Mouse (Mus musculus) limb, embryonic 13.5 days (tissue): ENCODE results near the gene Mlst8. TPM values are rescaled to one million over a fixed set of nuclear protein-coding genes. Genes with fewer than 3 reads are reported as not detected.
"Not testable (repeated sequence)": the region's sequence is repeated elsewhere in the genome, so short reads cannot be mapped to it uniquely, and the experiment has no call there.

Source experiments
- ATAC-seq: fragments of 200-750 bp; cut with Nextera tagmentation; 2 replicates; pipeline ENCODE4 v1.8.0; 2017; ENCODE audit warnings: low read depth, moderate number of reproducible peaks, moderate TSS enrichment; ENCODE audit not compliant: low FRiP score
- H3K27ac ChIP-seq: fragments of 300-500 bp; sonication (generic); 2 replicates; pipeline ENCODE4 v1.5.1; 2015; ENCODE audit warnings: inconsistent platforms, mild to moderate bottlenecking, moderate library complexity
- H3K27me3 ChIP-seq: fragments of 300-500 bp; sonication (generic); 2 replicates; pipeline ENCODE4 v1.6.1; 2015; ENCODE audit warnings: mild to moderate bottlenecking, inconsistent platforms
- H3K36me3 ChIP-seq: fragments of 300-500 bp; sonication (generic); 2 replicates; pipeline ENCODE4 v1.6.1; 2015; ENCODE audit warnings: inconsistent platforms, mild to moderate bottlenecking, moderate library complexity
- H3K4me1 ChIP-seq: fragments of 300-500 bp; sonication (generic); 2 replicates; pipeline ENCODE4 v1.6.1; 2015; ENCODE audit warnings: inconsistent platforms
- H3K4me2 ChIP-seq: fragments of 300-500 bp; sonication (generic); replicated peaks from 2 replicates; pipeline ENCODE4 v1.6.1; 2015; ENCODE audit warnings: inconsistent platforms, mild to moderate bottlenecking, moderate library complexity
- H3K4me3 ChIP-seq: fragments of 300-500 bp; sonication (generic); 2 replicates; pipeline ENCODE4 v1.5.1; 2015; ENCODE audit warnings: moderate library complexity, mild to moderate bottlenecking, inconsistent platforms
- H3K9ac ChIP-seq: fragments of 300-500 bp; sonication (generic); 2 replicates; pipeline ENCODE4 v1.6.1; 2015; ENCODE audit warnings: mild to moderate bottlenecking, inconsistent platforms
- H3K9me3 ChIP-seq: fragments of 300-500 bp; sonication (generic); 2 replicates; pipeline ENCODE4 v1.6.1; 2016; ENCODE audit warnings: inconsistent platforms
- WGBS: fragments of 180-500 bp; shearing (Covaris S2); methylation state at CpG from one replicate; pipeline ENCODE4 v1.1.7; 2015; 5-methylcytosine and 5-hydroxymethylcytosine counted together
- polyA plus RNA-seq: library from polyadenylated mRNA; unstranded; fragments of >200 nt; fragmentation: Nextera tagmentation; extraction: Ambion mirVana; gene quantifications from 2 replicates; pipeline ENCODE4 v1.2.1, GENCODE M21; 2015

Gene Mlst8
- polyA plus RNA-seq, 1 experiment from 2014 or later, result 35.6 TPM

DNA sequence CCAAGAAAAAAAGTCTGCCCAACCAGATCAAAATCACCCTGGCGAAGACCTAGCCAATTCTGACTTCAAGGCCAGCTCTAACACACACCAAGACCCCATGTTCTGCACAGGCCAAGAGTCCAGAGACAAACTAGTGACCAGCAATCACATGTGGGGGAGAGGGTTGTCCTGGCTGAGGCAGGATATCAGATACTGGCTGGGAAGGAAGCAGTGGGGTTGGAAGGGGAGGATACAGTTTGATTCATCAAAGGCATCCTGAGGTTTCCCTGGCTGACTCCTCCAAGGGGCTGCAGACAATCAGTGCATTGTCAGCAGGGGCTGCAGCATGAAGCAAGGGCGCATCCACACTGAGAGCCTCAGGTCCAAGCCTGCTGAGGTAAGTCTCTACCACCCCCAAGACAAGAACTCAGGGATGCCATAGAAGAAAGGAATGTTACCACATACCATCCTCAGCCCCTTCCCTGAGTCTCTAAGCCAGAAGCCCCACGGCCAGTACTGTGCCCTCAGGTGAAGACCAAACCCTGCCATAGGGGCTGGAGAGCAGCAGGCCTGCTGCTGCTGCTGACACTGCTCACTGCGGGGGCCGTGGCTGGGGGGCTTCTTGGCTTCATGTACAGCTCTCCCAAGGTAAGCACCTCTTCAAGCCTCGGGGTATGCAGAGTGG is 5.1 kb downstream of the Mlst8 start, which contains the start of gene Bricd5:
TSS of gene Bricd5 (plus strand) at position 273 of the 664 bp plus-strand sequence.
- H3K9me3 ChIP-seq, result no peaks in the 10 kb centered on the region
- no peaks in the 10 kb centered on the region for H3K27me3 ChIP-seq
- peaks cover 46% of the 10 kb centered on the region for H3K4me1 ChIP-seq
- WGBS, result 80% methylated on average over 6 of the region's 6 CpGs
- H3K4me2 ChIP-seq, result peak within 1 kb of the TSS; percentile 100
- peak within 1 kb of the TSS; percentile 65; the same call in 1 of the 2 replicates for H3K27ac ChIP-seq
- peaks cover 56% of the 10 kb centered on the region for H3K36me3 ChIP-seq
- H3K9ac ChIP-seq, result peak within 1 kb of the TSS; percentile 3; the same call in 1 of the 2 replicates
- no peak for ATAC-seq
- no peak within 1 kb of the TSS for H3K4me3 ChIP-seq

DNA sequence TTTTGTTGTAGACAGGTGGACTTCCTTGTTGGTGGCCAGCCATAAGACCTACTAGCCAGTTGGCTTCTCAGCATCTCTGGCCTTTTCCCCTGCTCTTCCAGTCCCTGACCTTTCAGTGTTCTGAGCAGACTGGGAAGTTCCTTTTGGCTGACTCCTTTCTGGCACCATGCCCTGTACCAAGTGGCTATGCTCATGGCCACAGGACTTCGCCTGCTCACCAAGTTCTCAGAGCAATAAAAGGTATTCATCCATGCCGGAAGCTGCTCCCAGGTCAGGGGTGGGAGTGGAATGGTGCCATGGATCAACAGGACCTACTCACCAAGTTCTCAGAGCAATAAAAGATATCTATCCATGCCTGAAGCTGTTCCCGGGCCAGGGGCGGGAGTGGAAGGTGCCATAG is 6.4 kb downstream of the Mlst8 start:
- Histone ChIP-seq H3K4me1 (peaks cover 37% of the 10 kb centered on the region), H3K4me3 (no peak overlapping the region), H3K4me2 (peak overlapping the region; percentile 100), H3K36me3 (peaks cover 53% of the 10 kb centered on the region), H3K27ac (no peak overlapping the region), H3K9ac (peak overlapping the region; percentile 92; the same call in 1 of the 2 replicates), H3K9me3 (no peaks in the 10 kb centered on the region), H3K27me3 (no peaks in the 10 kb centered on the region)
- ATAC-seq, result no peak
- 72% methylated on average over 4 of the region's 4 CpGs for WGBS

DNA sequence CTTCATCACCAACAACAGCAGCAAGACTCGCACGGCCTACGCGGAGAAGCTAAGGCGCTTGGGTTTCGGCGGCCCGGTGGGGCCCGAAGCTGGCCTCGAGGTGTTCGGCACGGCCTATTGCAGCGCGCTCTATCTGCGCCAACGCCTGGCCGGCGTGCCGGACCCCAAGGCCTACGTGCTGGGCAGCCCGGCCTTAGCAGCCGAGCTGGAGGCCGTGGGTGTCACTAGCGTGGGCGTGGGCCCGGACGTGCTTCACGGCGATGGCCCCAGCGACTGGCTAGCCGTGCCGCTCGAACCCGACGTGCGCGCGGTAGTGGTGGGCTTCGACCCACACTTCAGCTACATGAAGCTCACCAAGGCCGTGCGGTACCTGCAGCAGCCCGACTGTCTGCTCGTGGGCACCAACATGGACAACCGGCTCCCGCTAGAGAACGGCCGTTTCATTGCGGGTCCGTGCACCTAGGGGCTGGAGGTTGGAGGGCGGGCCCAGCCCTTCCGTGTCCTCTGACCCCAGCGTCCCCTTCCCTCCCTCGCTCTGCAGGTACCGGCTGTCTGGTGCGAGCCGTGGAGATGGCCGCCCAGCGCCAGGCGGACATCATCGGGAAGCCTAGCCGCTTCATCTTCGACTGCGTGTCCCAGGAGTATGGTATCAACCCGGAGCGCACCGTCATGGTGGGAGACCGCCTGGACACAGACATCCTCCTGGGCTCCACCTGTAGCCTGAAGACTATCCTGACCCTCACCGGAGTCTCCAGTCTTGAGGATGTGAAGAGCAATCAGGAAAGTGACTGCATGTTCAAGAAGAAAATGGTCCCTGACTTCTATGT is 8.0 kb downstream of the Mlst8 start:
- H3K27me3 ChIP-seq, result no peaks in the 10 kb centered on the region
- peak overlapping the region; percentile 69 for H3K27ac ChIP-seq
- no peak for ATAC-seq
- peak overlapping the region; percentile 92 for H3K9ac ChIP-seq
- peaks cover 37% of the 10 kb centered on the region for H3K36me3 ChIP-seq
- H3K4me2 ChIP-seq, result peak overlapping the region; percentile 100
- under 1% methylated on average over 65 of the region's 68 CpGs for WGBS
- H3K9me3 ChIP-seq, result no peaks in the 10 kb centered on the region
- H3K4me3 ChIP-seq, result peak overlapping the region; percentile 85
- peaks cover 33% of the 10 kb centered on the region for H3K4me1 ChIP-seq

DNA sequence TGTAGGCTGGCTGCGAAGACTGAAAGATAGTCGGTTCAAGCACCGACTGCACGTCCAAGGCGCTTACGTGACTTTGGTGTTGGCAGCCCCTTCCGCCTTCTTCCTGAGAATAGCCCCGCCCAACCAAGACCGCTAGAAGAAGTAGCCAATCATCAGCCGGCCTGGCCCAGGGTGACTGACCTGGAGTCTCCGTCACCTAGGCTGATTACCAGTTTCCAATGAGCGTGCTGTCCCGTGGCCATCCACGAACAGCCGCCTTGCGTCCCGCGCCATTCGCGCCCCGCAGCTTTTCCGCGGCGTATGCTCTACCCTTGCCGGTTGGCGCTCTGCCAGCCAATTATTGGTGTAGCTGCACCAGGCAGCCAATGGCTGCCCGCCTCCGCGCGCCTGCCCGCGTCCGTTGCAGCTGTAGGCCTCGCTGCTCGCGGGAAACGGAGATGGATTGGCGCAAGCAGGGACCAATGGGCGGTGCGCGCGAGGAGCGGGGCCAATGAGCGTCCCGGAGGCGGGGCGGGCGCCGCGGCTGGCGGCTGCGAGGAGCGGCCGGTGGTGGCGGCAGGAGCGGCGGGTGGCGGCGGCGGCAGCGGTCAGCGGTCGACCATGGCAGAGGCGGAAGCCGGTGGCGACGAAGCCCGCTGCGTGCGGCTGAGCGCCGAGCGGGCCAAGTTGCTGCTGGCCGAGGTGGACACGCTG is 8.8 kb downstream of the Mlst8 start, which contains the start of the genes E4f1 and Pgp:
TSS of gene E4f1 (minus strand) at position 404 of the 693 bp plus-strand sequence.
TSS of gene Pgp (plus strand) at position 483 of the 693 bp plus-strand sequence.
- peak within 1 kb of the TSS; percentile 85 for H3K4me3 ChIP-seq
- peak within 1 kb of the TSS; percentile 100 for H3K4me2 ChIP-seq
- peak within 1 kb of the TSS; percentile 92 for H3K9ac ChIP-seq
- peak within 1 kb of the TSS; percentile 78 for H3K27ac ChIP-seq
- peaks cover 28% of the 10 kb centered on the region for H3K36me3 ChIP-seq
- WGBS, result under 1% methylated on average over 71 of the region's 75 CpGs
- H3K27me3 ChIP-seq, result no peaks in the 10 kb centered on the region
- H3K9me3 ChIP-seq, result no peaks in the 10 kb centered on the region
- peak; percentile 98 for ATAC-seq
- peaks cover 33% of the 10 kb centered on the region for H3K4me1 ChIP-seq

DNA sequence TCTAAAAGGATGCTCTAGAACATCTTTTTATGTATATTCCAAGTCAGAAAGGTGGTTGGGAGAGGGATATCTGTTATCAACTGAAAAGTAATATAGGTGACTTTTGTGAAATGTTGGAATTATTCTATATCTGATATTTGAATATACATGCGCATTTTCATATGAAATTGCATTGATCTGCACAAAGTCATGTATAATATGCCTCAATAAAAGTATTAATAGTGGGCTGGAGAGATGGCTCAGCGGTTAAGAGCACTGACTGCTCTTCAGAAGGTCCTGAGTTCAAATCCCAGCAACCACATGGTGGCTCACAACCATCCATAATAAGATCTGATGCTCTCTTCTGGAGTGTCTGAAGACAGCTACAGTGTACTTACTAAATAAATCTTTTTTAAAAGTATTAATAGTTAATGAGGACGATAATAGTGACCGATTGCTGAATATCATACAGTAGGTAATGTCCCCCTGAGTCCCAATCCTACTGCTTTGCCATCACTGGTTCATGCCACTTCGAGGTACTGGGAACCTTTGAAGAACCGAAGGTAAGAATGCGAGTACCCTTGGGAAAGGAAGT is 9.5 kb downstream of the Mlst8 start:
- H3K27ac ChIP-seq, result peak overlapping the region; percentile 78
- whole genome bisulfite sequencing, result 19% methylated on average over 7 of the region's 7 CpGs
- ATAC-seq, result no peak
- no peaks in the 10 kb centered on the region for H3K27me3 ChIP-seq
- no peaks in the 10 kb centered on the region for H3K9me3 ChIP-seq
- peaks cover 22% of the 10 kb centered on the region for H3K36me3 ChIP-seq
- H3K4me1 ChIP-seq, result peaks cover 33% of the 10 kb centered on the region
- H3K4me3 ChIP-seq, result peak overlapping the region; percentile 85
- peak overlapping the region; percentile 100 for H3K4me2 ChIP-seq
- H3K9ac ChIP-seq, result peak overlapping the region; percentile 67

DNA sequence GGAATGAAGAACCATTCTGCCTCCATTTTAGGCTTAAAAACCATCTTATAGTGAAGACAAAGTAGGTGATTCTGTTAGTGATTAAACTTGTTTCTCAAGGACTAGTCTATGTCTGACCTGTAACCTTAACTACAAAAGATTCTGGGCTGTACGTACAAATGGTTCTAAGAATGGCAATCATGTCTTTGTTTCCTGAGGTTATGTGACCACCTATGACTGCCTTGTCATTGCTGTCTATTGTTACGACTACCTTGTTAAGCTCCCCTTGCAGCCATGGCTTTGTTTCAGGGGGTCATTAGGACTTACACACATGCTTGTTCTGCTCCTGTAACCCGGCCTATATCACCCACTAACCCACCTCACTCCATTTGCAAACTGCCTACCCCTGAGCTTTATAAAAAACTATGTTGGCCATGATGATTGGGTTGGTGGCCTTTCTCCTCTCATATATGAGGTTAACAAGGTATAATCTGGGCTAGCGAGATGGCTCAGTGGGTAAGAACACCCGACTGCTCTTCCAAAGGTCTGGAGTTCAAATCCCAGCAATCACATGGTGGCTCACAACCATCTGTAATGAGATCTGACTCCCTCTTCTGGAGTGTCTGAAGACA is 10.1 kb downstream of the Mlst8 start:
- Histone ChIP-seq H3K4me2 (no peak overlapping the region), H3K4me1 (peaks cover 27% of the 10 kb centered on the region), H3K36me3 (peaks cover 15% of the 10 kb centered on the region), H3K9ac (no peak overlapping the region), H3K9me3 (no peaks in the 10 kb centered on the region), H3K27me3 (no peaks in the 10 kb centered on the region), H3K4me3 (no peak overlapping the region), H3K27ac (no peak overlapping the region)
- no peak for ATAC-seq
- WGBS, result 90% methylated on average over 5 of the region's 5 CpGs

DNA sequence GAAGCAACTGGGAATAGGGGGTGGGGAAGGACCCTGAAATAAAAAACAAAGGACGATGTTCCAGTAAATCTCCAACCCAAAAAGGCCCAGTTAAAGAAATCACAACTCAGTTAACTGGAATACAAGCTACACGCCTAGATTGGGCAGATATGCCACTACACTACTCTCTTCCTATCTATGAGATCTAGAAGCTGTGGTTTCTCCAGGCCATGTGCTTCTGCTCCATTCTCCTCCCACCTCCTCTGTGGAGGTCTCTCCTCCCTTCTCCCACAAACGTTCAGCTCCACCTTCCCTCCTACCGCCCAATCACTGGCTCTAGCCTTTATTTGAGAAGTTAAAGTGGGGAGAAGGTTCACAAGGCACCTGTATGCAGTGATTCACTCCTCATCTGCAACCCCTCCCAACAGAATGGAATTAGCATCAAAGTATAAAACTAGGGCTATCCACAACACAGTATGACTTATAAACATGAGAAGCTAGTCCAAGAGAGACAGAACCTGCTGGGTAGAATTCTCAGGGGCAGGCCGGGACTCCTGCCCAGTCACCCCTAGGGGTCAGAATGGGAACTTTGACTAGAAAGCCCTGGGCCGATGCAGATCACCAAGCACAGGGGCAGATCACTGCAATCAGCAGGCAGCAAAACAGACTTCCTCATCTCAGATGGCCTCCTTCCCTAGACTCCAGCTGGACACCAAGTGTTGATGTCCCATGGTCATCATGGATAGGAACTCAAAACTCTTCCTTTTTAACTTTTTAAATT is 15.3 kb downstream of the Mlst8 start:
- no peak overlapping the region for H3K4me3 ChIP-seq
- ATAC-seq, result no peak
- H3K4me2 ChIP-seq, result no peak overlapping the region
- H3K27me3 ChIP-seq, result no peaks in the 10 kb centered on the region
- WGBS, result 62% methylated on average over 6 of the region's 6 CpGs
- no peak overlapping the region for H3K9ac ChIP-seq
- H3K9me3 ChIP-seq, result no peaks in the 10 kb centered on the region
- H3K27ac ChIP-seq, result no peak overlapping the region
- no peaks in the 10 kb centered on the region for H3K4me1 ChIP-seq
- H3K36me3 ChIP-seq, result no peaks in the 10 kb centered on the region

DNA sequence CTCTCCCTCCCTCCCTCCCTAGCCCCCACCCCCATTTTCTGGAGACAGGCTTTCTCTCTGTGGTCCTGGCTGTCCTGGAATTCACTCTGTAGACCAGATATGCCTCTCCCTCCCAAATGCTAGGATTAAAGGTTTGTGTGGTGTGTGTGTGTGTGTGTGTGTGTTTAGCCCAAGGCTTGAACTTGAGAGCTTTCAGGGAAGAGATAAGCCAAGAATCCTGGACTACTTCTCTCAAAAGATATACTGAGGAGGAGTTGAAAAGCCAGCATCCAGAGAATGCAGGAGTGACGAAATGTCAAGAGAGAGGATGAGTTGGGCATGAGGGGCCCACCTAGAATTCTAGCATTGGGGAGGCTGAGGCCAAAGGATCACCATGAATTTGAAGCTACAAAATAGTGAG is 15.9 kb downstream of the Mlst8 start:
- no peak for ATAC-seq
- Histone ChIP-seq H3K27me3 (no peaks in the 10 kb centered on the region), H3K4me1 (no peaks in the 10 kb centered on the region)

DNA sequence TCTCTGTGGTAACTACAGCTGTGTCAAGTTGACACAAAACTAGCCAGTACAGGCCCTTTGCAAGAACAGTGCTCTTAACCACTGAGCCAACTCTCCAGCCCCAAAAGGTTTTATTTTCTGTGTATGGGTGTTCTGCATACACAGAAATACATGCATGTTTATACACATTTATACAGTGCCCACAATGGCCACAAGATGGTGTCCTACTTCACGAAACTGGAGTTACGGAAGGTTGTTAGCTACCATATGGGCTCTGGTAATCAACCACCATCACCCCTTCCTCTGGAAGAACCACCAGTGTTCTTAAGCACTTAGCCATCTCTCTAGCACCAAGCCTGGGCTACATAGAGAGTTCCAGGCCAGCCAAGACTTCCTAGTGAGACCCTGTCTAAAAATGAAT is 17.3 kb downstream of the Mlst8 start:
- H3K4me1 ChIP-seq, result no peaks in the 10 kb centered on the region
- no peaks in the 10 kb centered on the region for H3K9me3 ChIP-seq
- WGBS, result 51% methylated on average over 2 of the region's 2 CpGs

More for the DNA sequence above, 15.9 kb downstream of the Mlst8 start:
- WGBS, result 85% methylated on average over 1 of the region's 1 CpGs
- Histone ChIP-seq H3K9ac (no peak overlapping the region), H3K27ac (no peak overlapping the region), H3K4me2 (no peak overlapping the region), H3K9me3 (no peaks in the 10 kb centered on the region), H3K4me3 (no peak overlapping the region), H3K36me3 (no peaks in the 10 kb centered on the region)

DNA sequence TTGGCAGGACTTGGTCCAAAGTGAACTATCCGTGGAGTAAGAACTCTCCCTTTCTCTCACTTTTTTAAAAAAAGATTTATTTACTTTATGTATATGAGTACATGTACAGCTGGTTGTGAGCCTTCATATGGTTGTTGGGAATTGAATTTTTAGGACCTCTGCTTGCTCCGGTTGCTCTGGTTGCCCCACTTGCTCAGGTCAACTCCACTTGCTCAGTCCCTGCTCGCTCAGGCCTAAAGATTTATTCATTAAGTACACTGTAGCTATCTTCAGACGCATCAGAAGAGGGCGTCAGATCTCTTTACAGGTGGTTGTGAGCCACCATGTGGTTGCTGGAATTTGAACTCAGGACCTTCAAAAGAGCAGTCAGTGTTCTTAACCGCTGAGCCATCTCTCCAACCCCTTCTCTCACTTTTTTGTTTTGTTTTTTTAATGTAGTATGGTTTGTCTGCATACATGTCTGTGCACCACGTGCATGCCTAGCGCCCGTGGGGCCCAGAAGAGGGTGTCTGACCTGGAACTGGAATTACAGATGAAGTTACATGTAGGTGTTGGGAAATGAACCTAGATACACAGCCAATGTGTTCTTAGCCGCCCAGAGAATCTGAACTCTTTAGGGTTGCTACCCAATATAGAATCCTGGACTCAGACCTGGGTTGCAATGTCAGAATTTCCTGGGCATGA is 23.2 kb downstream of the Mlst8 start:
- not testable (repeated sequence) for H3K27me3 ChIP-seq, H3K9ac ChIP-seq, H3K9me3 ChIP-seq, ATAC-seq
- Histone ChIP-seq H3K4me2 (peak overlapping the region; percentile 78), H3K4me1 (peaks cover 17% of the 10 kb centered on the region), H3K4me3 (peak overlapping the region; percentile 85), H3K27ac (peak overlapping the region; percentile 6; the same call in 1 of the 2 replicates), H3K36me3 (peaks cover 15% of the 10 kb centered on the region)
- WGBS, result 53% methylated on average over 10 of the region's 10 CpGs

More for the DNA sequence above, 17.3 kb downstream of the Mlst8 start:
- H3K27ac ChIP-seq, result no peak overlapping the region
- H3K4me2 ChIP-seq, result no peak overlapping the region
- H3K27me3 ChIP-seq, result no peaks in the 10 kb centered on the region
- no peak overlapping the region for H3K9ac ChIP-seq
- H3K4me3 ChIP-seq, result no peak overlapping the region
- H3K36me3 ChIP-seq, result no peaks in the 10 kb centered on the region
- ATAC-seq, result no peak
